Mouse (Mus musculus): ENCODE measurements around the gene Trappc6a. TPM values are rescaled to one million over a fixed set of nuclear protein-coding genes. Genes with fewer than 3 reads are reported as not detected.
"Not testable (repeated sequence)": the region's sequence is repeated elsewhere in the genome, so short reads cannot be mapped to it uniquely, and the experiment has no call there.

Gene Trappc6a
- polyA plus RNA-seq, 1 experiment from 2014 or later = 49.3 TPM

DNA sequence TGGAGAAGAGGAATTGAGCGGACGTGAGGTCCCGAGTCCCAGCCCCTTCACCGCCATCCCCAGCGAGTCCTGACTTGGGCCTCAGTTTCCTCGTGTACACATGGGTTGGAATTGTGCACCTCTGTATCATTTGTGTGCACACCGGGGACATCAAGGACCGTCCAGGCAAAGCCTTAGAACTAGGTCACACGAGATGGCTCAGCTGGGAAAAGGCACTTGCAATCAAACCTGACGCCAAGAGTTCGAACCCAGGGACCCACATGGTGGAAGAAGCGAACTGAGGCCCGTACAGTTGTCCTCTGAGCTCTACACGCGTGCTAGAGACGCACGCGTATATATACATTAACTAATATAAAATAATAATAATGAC is 598 bp upstream of the Trappc6a start:
- H3K4me2 ChIP-seq (ENCODE audit: low read depth) = peak overlapping the region; percentile 97
- peaks cover 10% of the 10 kb centered on the region for H3K4me1 ChIP-seq (ENCODE audit: control insufficient read depth, insufficient read depth, low read length)
- peak overlapping the region; percentile 68; the same call in 1 of the 2 replicates for H3K27ac ChIP-seq (ENCODE audit: low read depth, low read length)
- 6% methylated on average over 18 of the region's 18 CpGs for WGBS
- H3K9me3 ChIP-seq (ENCODE audit: control insufficient read depth, low read length) = no peaks in the 10 kb centered on the region
- no peak for ATAC-seq (ENCODE audit: insufficient read depth, low FRiP score, low TSS enrichment)
- no peak for DNase-seq (ENCODE audit: low spot score)
- no peaks in the 10 kb centered on the region for H3K36me3 ChIP-seq (ENCODE audit: control insufficient read depth, insufficient read depth, low read length)
- H3K27me3 ChIP-seq (ENCODE audit: control insufficient read depth, insufficient read depth, low read length) = no peaks in the 10 kb centered on the region
- H3K4me3 ChIP-seq (ENCODE audit: low read depth, low read length) = peak overlapping the region; percentile 81
- H3K9ac ChIP-seq (ENCODE audit: low read length) = peak overlapping the region; percentile 88

DNA sequence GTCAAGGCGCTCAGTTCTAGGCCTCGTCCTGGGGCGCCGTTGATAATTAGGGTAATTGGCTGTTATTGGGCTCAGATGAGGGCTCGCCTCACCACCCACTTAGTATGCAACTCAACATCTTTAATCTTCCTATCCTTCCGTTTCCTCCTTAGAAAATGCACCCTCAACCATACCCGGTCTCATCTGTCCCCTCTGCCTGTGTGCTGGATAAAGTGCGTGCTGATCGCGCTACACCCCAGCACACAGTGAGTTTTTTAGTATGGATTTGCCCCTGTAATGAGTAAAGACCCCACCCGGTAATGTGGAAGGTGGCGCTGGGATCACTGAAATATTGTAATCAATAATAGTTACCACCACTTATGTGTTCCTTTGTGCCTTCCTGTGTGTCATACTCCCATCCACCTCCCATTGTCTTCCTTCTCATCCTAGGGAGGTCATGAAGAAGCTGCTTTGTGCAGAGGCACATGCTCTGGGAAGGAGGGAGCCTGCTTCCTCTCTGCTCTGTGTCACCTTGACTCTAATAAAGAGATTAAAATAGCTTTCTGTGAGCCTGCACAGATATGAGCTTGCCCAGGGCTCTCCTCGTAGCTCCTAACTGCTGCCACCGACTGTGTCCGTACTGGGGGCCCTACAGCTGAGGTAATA is 851 bp downstream of the Trappc6a start:
- H3K4me2 ChIP-seq (ENCODE audit: low read depth) = peak overlapping the region; percentile 97
- DNase-seq (ENCODE audit: low spot score) (no peak), ATAC-seq (ENCODE audit: insufficient read depth, low FRiP score, low TSS enrichment) (peak; percentile 7)
- H3K27me3 ChIP-seq (ENCODE audit: control insufficient read depth, insufficient read depth, low read length) = no peaks in the 10 kb centered on the region
- H3K36me3 ChIP-seq (ENCODE audit: control insufficient read depth, insufficient read depth, low read length) = no peaks in the 10 kb centered on the region
- no peaks in the 10 kb centered on the region for H3K9me3 ChIP-seq (ENCODE audit: control insufficient read depth, low read length)
- peak overlapping the region; percentile 88 for H3K9ac ChIP-seq (ENCODE audit: low read length)
- peak overlapping the region; percentile 81 for H3K4me3 ChIP-seq (ENCODE audit: low read depth, low read length)
- 11% methylated on average over 15 of the region's 15 CpGs for WGBS
- H3K27ac ChIP-seq (ENCODE audit: low read depth, low read length) = peak overlapping the region; percentile 64
- H3K4me1 ChIP-seq (ENCODE audit: control insufficient read depth, insufficient read depth, low read length) = peaks cover 10% of the 10 kb centered on the region

DNA sequence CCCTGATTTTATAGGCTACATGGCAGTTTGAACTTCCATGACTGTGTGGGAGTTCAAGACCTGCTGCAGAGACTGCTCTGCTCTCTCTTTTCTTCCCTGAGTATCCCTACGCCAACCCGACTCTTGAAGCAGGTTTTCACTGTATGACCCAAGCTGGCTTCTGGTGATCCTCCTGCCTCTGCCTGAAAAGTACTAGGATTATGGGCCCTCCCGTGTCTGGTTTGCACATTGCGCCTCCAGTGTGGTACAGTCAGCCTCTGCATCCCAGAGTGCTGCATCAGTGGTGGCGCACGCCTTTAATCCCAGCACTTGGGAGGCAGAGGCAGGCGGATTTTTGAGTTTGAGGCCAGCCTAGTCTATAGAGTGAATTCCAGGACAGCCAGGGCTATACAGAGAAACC is 1.6 kb downstream of the Trappc6a start:
- Histone ChIP-seq H3K4me2 (ENCODE audit: low read depth) (peak overlapping the region; percentile 97; the same call in 1 of the 2 replicates), H3K9me3 (ENCODE audit: control insufficient read depth, low read length) (no peaks in the 10 kb centered on the region), H3K27ac (ENCODE audit: low read depth, low read length) (no peak overlapping the region), H3K27me3 (ENCODE audit: control insufficient read depth, insufficient read depth, low read length) (no peaks in the 10 kb centered on the region), H3K4me1 (ENCODE audit: control insufficient read depth, insufficient read depth, low read length) (peaks cover 10% of the 10 kb centered on the region), H3K36me3 (ENCODE audit: control insufficient read depth, insufficient read depth, low read length) (no peaks in the 10 kb centered on the region), H3K4me3 (ENCODE audit: low read depth, low read length) (peak overlapping the region; percentile 81), H3K9ac (ENCODE audit: low read length) (peak overlapping the region; percentile 88; the same call in 1 of the 2 replicates)
- ATAC-seq (ENCODE audit: insufficient read depth, low FRiP score, low TSS enrichment) (no peak), DNase-seq (ENCODE audit: low spot score) (no peak)
- 91% methylated on average over 7 of the region's 7 CpGs for WGBS

DNA sequence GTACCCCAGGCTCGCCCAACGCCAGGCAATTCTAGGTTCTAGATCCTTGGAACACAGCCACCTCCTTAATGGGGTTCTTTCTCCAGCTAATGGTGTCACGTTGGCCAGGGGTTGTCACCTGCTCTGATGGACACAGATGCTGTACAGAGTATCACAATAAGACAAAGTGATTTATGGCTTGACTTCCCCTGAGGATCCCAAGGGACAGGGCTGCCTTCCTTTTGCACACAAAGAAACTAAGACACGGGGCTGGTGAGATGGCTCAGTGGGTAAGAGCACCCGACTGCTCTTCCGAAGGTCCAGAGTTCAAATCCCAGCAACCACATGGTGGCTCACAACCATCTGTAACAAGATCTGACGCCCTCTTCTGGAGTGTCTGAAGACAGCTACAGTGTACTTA is 3.7 kb downstream of the Trappc6a start:
- not testable (repeated sequence) for ATAC-seq (ENCODE audit: insufficient read depth, low FRiP score, low TSS enrichment); DNase-seq (ENCODE audit: low spot score); H3K9ac ChIP-seq (ENCODE audit: low read length); H3K36me3 ChIP-seq (ENCODE audit: control insufficient read depth, insufficient read depth, low read length); H3K9me3 ChIP-seq (ENCODE audit: control insufficient read depth, low read length); H3K27me3 ChIP-seq (ENCODE audit: control insufficient read depth, insufficient read depth, low read length); H3K4me3 ChIP-seq (ENCODE audit: low read depth, low read length); H3K27ac ChIP-seq (ENCODE audit: low read depth, low read length); H3K4me2 ChIP-seq (ENCODE audit: low read depth); H3K4me1 ChIP-seq (ENCODE audit: control insufficient read depth, insufficient read depth, low read length)
- WGBS = 74% methylated on average over 7 of the region's 7 CpGs

DNA sequence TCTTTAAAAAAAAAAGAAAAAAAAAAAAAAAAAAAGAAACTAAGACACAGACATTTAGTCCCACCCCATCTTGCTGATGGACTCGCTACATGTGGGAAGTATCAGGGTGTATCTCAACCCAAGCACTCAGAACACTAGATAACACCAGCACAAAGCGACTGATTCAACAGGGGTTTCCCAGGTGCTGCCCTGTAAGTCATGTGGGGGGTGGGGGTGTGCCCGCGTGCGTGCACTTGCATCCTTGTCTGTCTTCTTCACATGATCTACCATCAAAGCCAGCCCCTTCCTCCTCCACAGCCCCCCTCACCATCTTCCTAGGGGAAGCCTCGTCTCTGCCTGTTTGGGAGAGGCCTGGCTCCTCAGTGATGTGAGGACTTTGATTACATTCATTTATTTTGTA is 4.2 kb downstream of the Trappc6a start:
- Histone ChIP-seq H3K9ac (ENCODE audit: low read length) (no peak overlapping the region), H3K4me2 (ENCODE audit: low read depth) (no peak overlapping the region), H3K4me3 (ENCODE audit: low read depth, low read length) (no peak overlapping the region), H3K36me3 (ENCODE audit: control insufficient read depth, insufficient read depth, low read length) (no peaks in the 10 kb centered on the region), H3K27me3 (ENCODE audit: control insufficient read depth, insufficient read depth, low read length) (peaks cover 5% of the 10 kb centered on the region; the same call in 1 of the 2 replicates), H3K27ac (ENCODE audit: low read depth, low read length) (no peak overlapping the region), H3K9me3 (ENCODE audit: control insufficient read depth, low read length) (no peaks in the 10 kb centered on the region), H3K4me1 (ENCODE audit: control insufficient read depth, insufficient read depth, low read length) (peaks cover 10% of the 10 kb centered on the region)
- WGBS = 78% methylated on average over 6 of the region's 6 CpGs
- DNase-seq (ENCODE audit: low spot score) = no peak
- no peak for ATAC-seq (ENCODE audit: insufficient read depth, low FRiP score, low TSS enrichment)

DNA sequence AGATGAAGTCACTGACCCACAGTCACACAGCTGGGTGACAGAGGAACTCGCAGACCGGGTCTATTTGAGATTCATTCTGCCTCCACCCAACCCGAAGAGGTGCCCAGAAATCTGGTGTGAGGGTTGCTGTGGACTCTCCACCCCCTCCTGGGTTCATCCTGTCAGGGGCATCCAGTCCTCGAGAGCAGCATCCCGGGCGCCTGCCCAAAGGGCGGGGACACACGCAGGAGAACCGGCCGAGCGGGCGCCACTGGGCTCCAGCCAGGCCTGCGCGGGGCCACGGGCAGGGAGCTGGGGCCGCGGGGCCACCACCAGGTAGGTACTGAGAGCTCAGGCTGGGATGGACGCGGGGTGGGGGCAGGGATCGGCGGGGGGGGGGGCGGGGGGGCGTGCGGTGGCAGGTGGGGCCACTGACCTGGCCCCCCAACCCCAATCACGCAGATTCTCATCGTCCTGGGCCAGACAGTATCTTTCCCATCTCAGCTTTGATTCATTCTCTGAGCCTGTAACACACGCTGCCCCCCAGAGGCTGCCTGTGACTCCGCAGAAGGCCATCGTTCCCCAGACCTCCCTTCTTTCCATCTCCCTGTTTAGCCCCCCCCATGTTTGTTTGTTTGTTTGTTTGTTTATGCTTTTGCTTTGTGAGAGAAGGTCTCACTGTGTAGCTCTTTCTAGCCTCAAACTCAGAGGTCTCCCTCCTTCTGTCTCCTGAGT is 9.6 kb downstream of the Trappc6a start, which contains the start of gene Nkpd1:
Gene Nkpd1 (plus strand): TSS at position 187 of the 714 bp plus-strand sequence.
- no peaks in the 10 kb centered on the region for H3K4me1 ChIP-seq (ENCODE audit: control insufficient read depth, insufficient read depth, low read length)
- ATAC-seq (ENCODE audit: insufficient read depth, low FRiP score, low TSS enrichment) (no peak; the same call in 1 of the 2 replicates), DNase-seq (ENCODE audit: low spot score) (no peak)
- no peak within 1 kb of the TSS for H3K27ac ChIP-seq (ENCODE audit: low read depth, low read length)
- H3K27me3 ChIP-seq (ENCODE audit: control insufficient read depth, insufficient read depth, low read length) = peaks cover 51% of the 10 kb centered on the region
- H3K4me3 ChIP-seq (ENCODE audit: low read depth, low read length) = no peak within 1 kb of the TSS; the same call in 1 of the 2 replicates
- H3K4me2 ChIP-seq (ENCODE audit: low read depth) = peak within 1 kb of the TSS; percentile 40
- whole genome bisulfite sequencing = 5% methylated on average over 22 of the region's 29 CpGs
- no peaks in the 10 kb centered on the region for H3K36me3 ChIP-seq (ENCODE audit: control insufficient read depth, insufficient read depth, low read length)
- H3K9me3 ChIP-seq (ENCODE audit: control insufficient read depth, low read length) = no peaks in the 10 kb centered on the region
- H3K9ac ChIP-seq (ENCODE audit: low read length) = peak within 1 kb of the TSS; percentile 36; the same call in 1 of the 2 replicates

DNA sequence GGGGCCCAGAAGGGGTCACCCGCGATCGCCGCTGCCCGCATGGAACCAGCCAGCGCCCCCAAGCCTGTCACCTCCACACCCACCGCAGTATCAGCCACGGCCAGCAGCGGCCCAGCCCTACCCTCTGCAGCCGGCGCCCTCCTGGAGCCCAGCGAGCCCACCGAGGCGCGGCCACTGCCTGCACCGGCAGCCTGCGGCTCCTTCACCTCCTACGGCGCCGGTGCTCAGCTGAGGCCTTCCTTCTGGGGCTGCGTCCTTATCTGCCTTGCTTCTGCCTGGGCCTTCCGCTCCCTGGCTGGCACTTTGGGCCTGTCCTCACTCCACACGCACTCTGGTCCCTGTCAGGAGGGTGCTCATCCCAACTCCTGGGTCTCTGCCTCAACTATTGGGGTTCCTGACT is 11.8 kb downstream of the Trappc6a start:
- Histone ChIP-seq H3K27me3 (ENCODE audit: control insufficient read depth, insufficient read depth, low read length) (peaks cover 74% of the 10 kb centered on the region), H3K27ac (ENCODE audit: low read depth, low read length) (no peak overlapping the region), H3K4me3 (ENCODE audit: low read depth, low read length) (peak overlapping the region; percentile 21), H3K36me3 (ENCODE audit: control insufficient read depth, insufficient read depth, low read length) (no peaks in the 10 kb centered on the region), H3K9ac (ENCODE audit: low read length) (peak overlapping the region; percentile 41; the same call in 1 of the 2 replicates), H3K4me1 (ENCODE audit: control insufficient read depth, insufficient read depth, low read length) (peaks cover 14% of the 10 kb centered on the region), H3K4me2 (ENCODE audit: low read depth) (peak overlapping the region; percentile 40), H3K9me3 (ENCODE audit: control insufficient read depth, low read length) (no peaks in the 10 kb centered on the region)
- no peak for ATAC-seq (ENCODE audit: insufficient read depth, low FRiP score, low TSS enrichment)
- DNase-seq (ENCODE audit: low spot score) = no peak
- WGBS = 5% methylated on average over 21 of the region's 23 CpGs

DNA sequence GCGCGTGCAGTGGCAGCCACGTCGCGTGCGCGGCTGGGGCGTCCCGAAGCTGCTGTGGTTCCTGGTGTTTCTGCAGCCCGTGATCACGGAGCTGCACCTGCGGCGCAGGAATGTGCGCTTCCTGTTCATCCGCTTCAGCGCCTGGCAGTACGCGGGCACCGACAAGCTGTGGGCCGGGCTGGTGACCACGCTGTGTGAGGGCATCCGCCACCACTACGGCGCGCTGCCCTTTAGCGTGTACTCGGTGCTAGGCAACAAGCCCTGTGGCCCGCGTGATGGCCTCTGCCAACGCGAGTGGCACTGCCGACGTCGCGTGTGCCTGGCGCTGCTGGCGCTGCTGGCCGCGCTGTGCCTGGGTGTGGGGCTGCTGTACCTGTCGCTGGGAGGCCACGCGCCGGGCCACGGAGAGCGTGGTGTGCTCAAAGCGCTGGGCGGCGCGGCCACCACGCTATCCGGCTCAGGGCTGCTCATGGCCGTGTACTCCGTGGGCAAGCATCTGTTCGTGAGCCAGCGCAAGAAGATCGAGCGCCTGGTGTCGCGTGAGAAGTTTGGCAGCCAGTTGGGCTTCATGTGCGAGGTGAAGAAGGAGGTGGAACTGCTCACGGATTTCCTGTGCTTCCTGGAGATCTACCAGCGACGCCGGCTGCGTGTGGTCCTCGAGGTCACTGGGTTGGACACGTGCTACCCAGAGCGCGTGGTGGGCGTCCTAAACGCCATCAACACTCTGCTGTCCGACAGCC is 15.0 kb downstream of the Trappc6a start:
- 14% methylated on average over 72 of the region's 72 CpGs for WGBS

More for the DNA sequence above, 15.0 kb downstream of the Trappc6a start:
- peaks cover 70% of the 10 kb centered on the region for H3K27me3 ChIP-seq (ENCODE audit: control insufficient read depth, insufficient read depth, low read length)
- peak overlapping the region; percentile 65 for H3K4me2 ChIP-seq (ENCODE audit: low read depth)
- peak overlapping the region; percentile 34 for H3K4me3 ChIP-seq (ENCODE audit: low read depth, low read length)
- no peak overlapping the region for H3K9ac ChIP-seq (ENCODE audit: low read length)
- no peaks in the 10 kb centered on the region; the same call in 1 of the 2 replicates for H3K36me3 ChIP-seq (ENCODE audit: control insufficient read depth, insufficient read depth, low read length)
- H3K4me1 ChIP-seq (ENCODE audit: control insufficient read depth, insufficient read depth, low read length) = peaks cover 14% of the 10 kb centered on the region
- DNase-seq (ENCODE audit: low spot score) (peak; percentile 47), ATAC-seq (ENCODE audit: insufficient read depth, low FRiP score, low TSS enrichment) (0 out of 2 replicates have a peak, but pooled peaks have one; percentile 8)
- no peaks in the 10 kb centered on the region for H3K9me3 ChIP-seq (ENCODE audit: control insufficient read depth, low read length)
- no peak overlapping the region for H3K27ac ChIP-seq (ENCODE audit: low read depth, low read length)
